Mouse (Mus musculus): ENCODE measurements at regions not wholly inside any gene's neighbourhood (a gene's known extent, or its start where the extent isn't known, plus 50 kb on each side); places are given as distances from the start of the nearest gene placed in this dataset.
"Not testable (repeated sequence)": the region's sequence is repeated elsewhere in the genome, so short reads cannot be mapped to it uniquely, and the experiment has no call there.

DNA sequence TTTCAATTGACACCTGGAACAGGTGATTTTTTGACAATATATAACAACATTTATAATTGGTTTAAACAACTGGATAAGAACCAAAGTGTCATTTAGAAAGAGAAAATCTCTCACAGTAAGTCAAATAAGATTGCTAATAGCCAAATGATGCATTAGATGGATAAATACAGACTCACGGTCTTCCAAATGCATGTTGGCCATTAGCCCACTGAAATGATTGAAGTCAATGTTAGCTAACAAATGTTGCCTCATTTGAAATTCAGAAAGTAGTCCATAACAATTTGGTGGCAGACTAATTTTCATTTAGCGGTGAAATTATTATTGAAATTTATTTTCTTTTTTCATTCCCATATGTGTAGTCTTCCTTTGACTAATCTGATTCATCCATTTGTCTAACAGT lies 354.9 kb downstream of the Rprm start:
- Histone ChIP-seq H3K4me3 (ENCODE audit: extremely low read depth, insufficient read depth, insufficient read length) (no peak overlapping the region), H3K4me1 (ENCODE audit: control insufficient read depth, insufficient read depth, insufficient read length) (no peaks in the 10 kb centered on the region), H3K36me3 (ENCODE audit: control insufficient read depth, insufficient read depth, low read length) (no peaks in the 10 kb centered on the region), H3K27me3 (ENCODE audit: control insufficient read depth, insufficient read depth, low read length) (no peaks in the 10 kb centered on the region), H3K27ac (ENCODE audit: insufficient read depth, low read length) (no peak overlapping the region)
- 87% methylated on average over 2 of the region's 2 CpGs for WGBS
- no peak for DNase-seq (ENCODE audit: low read depth in 1 of 2, low spot score in 2 of 2)
- TF ChIP-seq CTCF (IDR thresholded peaks at IDR 0.05; ENCODE audit: extremely low read depth, insufficient read depth, insufficient read length, insufficient replicate concordance) (no peak), POLR2A (IDR thresholded peaks at IDR 0.05; ENCODE audit: low read depth, low read length) (no peak)

- TF ChIP-seq POLR2A (IDR thresholded peaks at IDR 0.05; ENCODE audit: low read depth, low read length) (no peak), CTCF (IDR thresholded peaks at IDR 0.05; ENCODE audit: extremely low read depth, insufficient read depth, insufficient read length, insufficient replicate concordance) (no peak)
- H3K4me3 ChIP-seq (ENCODE audit: extremely low read depth, insufficient read depth, insufficient read length) = no peak overlapping the region
- H3K27ac ChIP-seq (ENCODE audit: insufficient read depth, low read length) = no peak overlapping the region
- WGBS = 92% methylated on average over 2 of the region's 2 CpGs
- H3K36me3 ChIP-seq (ENCODE audit: control insufficient read depth, insufficient read depth, low read length) = no peaks in the 10 kb centered on the region
- DNase-seq (ENCODE audit: low read depth in 1 of 2, low spot score in 2 of 2) = no peak
- H3K27me3 ChIP-seq (ENCODE audit: control insufficient read depth, insufficient read depth, low read length) = no peaks in the 10 kb centered on the region
- no peaks in the 10 kb centered on the region for H3K4me1 ChIP-seq (ENCODE audit: control insufficient read depth, insufficient read depth, insufficient read length)
Observed at GRCm38 (mm10) chr2:53763486-53763885, 321.9 kb downstream of the Rprm start.

DNA sequence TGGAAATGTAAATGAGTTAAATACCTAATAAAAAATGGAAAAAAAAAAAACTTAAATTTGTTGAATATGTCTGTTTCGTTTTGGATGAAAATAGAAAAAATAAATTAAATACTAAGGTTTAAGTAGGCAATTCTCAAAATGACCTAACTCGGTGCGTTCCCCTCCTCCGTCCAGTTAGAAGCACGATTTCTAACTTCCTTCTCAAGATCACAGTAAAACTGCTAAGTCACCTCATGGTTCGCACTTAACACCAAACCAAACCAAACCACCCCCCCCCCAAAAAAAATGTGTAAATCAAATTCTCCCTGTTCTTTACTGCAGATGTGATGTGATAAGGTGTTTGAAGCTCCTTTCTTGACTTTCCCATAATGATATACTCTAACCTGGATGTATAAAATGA lies 303.3 kb downstream of the Rprm start:
- not testable (repeated sequence) for H3K4me1 ChIP-seq (ENCODE audit: control insufficient read depth, insufficient read depth, insufficient read length); H3K27ac ChIP-seq (ENCODE audit: insufficient read depth, low read length); H3K36me3 ChIP-seq (ENCODE audit: control insufficient read depth, insufficient read depth, low read length); H3K27me3 ChIP-seq (ENCODE audit: control insufficient read depth, insufficient read depth, low read length); DNase-seq (ENCODE audit: low read depth in 1 of 2, low spot score in 2 of 2); H3K4me3 ChIP-seq (ENCODE audit: extremely low read depth, insufficient read depth, insufficient read length)
- WGBS = 71% methylated on average over 3 of the region's 6 CpGs

DNA sequence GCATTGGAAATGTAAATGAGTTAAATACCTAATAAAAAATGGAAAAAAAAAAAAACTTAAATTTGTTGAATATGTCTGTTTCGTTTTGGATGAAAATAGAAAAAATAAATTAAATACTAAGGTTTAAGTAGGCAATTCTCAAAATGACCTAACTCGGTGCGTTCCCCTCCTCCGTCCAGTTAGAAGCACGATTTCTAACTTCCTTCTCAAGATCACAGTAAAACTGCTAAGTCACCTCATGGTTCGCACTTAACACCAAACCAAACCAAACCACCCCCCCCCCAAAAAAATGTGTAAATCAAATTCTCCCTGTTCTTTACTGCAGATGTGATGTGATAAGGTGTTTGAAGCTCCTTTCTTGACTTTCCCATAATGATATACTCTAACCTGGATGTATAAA lies 296.8 kb downstream of the Rprm start:
- DNase-seq (ENCODE audit: low read depth in 1 of 2, low spot score in 2 of 2); H3K27ac ChIP-seq (ENCODE audit: insufficient read depth, low read length); H3K27me3 ChIP-seq (ENCODE audit: control insufficient read depth, insufficient read depth, low read length); H3K36me3 ChIP-seq (ENCODE audit: control insufficient read depth, insufficient read depth, low read length); H3K4me3 ChIP-seq (ENCODE audit: extremely low read depth, insufficient read depth, insufficient read length); H3K4me1 ChIP-seq (ENCODE audit: control insufficient read depth, insufficient read depth, insufficient read length): not testable (repeated sequence)
- 88% methylated on average over 3 of the region's 6 CpGs for WGBS

- TF ChIP-seq POLR2A (IDR thresholded peaks at IDR 0.05; ENCODE audit: low read depth, low read length) (no peak), CTCF (IDR thresholded peaks at IDR 0.05; ENCODE audit: extremely low read depth, insufficient read depth, insufficient read length, insufficient replicate concordance) (no peak)
- Histone ChIP-seq H3K4me3 (ENCODE audit: extremely low read depth, insufficient read depth, insufficient read length) (no peak overlapping the region), H3K27ac (ENCODE audit: insufficient read depth, low read length) (no peak overlapping the region), H3K36me3 (ENCODE audit: control insufficient read depth, insufficient read depth, low read length) (no peaks in the 10 kb centered on the region), H3K4me1 (ENCODE audit: control insufficient read depth, insufficient read depth, insufficient read length) (no peaks in the 10 kb centered on the region), H3K27me3 (ENCODE audit: control insufficient read depth, insufficient read depth, low read length) (no peaks in the 10 kb centered on the region)
- DNase-seq (ENCODE audit: low read depth in 1 of 2, low spot score in 2 of 2) = no peak
- WGBS = 67% methylated on average over 1 of the region's 1 CpGs
Observed at GRCm38 (mm10) chr2:53796605-53797004, 288.7 kb downstream of the Rprm start.

DNA sequence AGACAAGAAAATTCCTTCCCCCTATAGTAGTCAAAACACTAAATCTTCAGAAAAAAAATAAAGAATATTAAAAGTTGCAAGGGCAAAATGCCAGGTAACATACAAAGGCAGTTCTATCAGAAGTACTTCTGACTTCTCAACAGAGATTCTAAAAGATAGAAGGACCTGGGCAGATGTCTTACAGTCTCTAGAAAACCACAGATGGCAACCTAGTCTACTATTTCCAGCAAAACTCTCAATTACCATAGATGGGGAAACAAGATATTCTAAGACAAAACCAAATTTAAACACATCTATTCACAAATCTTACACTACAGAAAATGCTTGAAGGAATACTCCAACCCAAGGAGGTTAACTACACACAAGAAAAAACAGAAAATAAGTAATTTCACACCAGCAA lies 281.7 kb downstream of the Rprm start:
- DNase-seq (ENCODE audit: low read depth in 1 of 2, low spot score in 2 of 2) = no peak
- Histone ChIP-seq H3K4me3 (ENCODE audit: extremely low read depth, insufficient read depth, insufficient read length) (no peak overlapping the region), H3K27ac (ENCODE audit: insufficient read depth, low read length) (no peak overlapping the region), H3K27me3 (ENCODE audit: control insufficient read depth, insufficient read depth, low read length) (no peaks in the 10 kb centered on the region), H3K36me3 (ENCODE audit: control insufficient read depth, insufficient read depth, low read length) (no peaks in the 10 kb centered on the region), H3K4me1 (ENCODE audit: control insufficient read depth, insufficient read depth, insufficient read length) (no peaks in the 10 kb centered on the region)
- TF ChIP-seq CTCF (IDR thresholded peaks at IDR 0.05; ENCODE audit: extremely low read depth, insufficient read depth, insufficient read length, insufficient replicate concordance) = no peak
- no peak for TF ChIP-seq POLR2A (IDR thresholded peaks at IDR 0.05; ENCODE audit: low read depth, low read length)

DNA sequence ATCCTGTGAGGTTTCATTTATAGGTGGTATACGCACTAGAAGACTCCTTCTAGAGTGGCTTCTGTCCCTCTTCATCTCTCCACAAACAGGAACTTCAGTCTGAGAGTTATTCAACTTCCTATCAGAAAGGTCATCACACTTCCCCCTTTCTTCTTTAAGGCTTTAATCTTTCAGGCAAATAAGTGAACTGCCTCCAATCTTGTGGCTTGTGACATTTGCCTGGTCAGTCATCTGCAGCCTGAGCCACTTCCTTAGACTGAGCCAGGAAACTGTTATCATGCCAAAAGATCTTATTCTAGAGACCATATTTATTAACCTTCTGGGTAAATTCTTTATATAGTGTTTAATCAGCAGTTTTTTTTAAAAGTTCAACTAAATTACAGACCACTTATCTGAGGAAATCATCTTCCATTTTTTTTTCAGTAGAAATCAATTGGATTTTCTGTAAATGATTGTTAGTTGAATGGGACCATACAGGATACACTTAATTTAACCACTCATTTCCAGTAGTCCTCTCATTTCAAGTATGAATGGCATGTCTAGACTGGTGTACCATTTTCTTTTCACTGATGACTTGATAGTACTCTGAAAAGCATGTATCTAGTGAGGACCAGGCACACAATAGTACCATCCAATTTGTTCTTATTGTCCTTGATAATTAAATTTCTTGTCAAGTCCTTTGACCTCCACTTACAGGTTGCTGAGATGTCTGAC lies 234.4 kb downstream of the Rprm start:
- Histone ChIP-seq H3K27ac (ENCODE audit: insufficient read depth, low read length) (no peak overlapping the region), H3K4me3 (ENCODE audit: extremely low read depth, insufficient read depth, insufficient read length) (no peak overlapping the region; the same call in 1 of the 2 replicates), H3K27me3 (ENCODE audit: control insufficient read depth, insufficient read depth, low read length) (no peaks in the 10 kb centered on the region), H3K4me1 (ENCODE audit: control insufficient read depth, insufficient read depth, insufficient read length) (peaks cover 5% of the 10 kb centered on the region; the same call in 1 of the 2 replicates), H3K36me3 (ENCODE audit: control insufficient read depth, insufficient read depth, low read length) (no peaks in the 10 kb centered on the region)
- peak; percentile 25 to 35 for DNase-seq (ENCODE audit: low read depth in 1 of 2, low spot score in 2 of 2)
- WGBS = 2% methylated on average over 1 of the region's 1 CpGs
- TF ChIP-seq POLR2A (IDR thresholded peaks at IDR 0.05; ENCODE audit: low read depth, low read length) (no peak), CTCF (IDR thresholded peaks at IDR 0.05; ENCODE audit: extremely low read depth, insufficient read depth, insufficient read length, insufficient replicate concordance) (no peak)
